Mouse (Mus musculus): ENCODE data around the gene Ankrd16. TPM values are rescaled to one million over a fixed set of nuclear protein-coding genes. Genes with fewer than 3 reads are reported as not detected.

Gene Ankrd16
- polyA plus RNA-seq (2012; rRNA removed), result 168 and 172 TPM in 2 replicates

GRCm38 (mm10) chr2:11777091-11778068 lies at the start of gene Ankrd16, which contains the start of gene Fbh1:
Ankrd16 (plus strand) TSS chr2:11777876.
Fbh1 (minus strand) TSS chr2:11777582.

Other genes starting within 250 kb of the Ankrd16 start
- gene Pfkfb3, start 223.8 kb upstream of the Ankrd16 start, polyA plus RNA-seq (2012; rRNA removed), result 38.6 and 42.3 TPM in 2 replicates
- gene Rbm17, start 173.7 kb upstream of the Ankrd16 start, polyA plus RNA-seq (2012; rRNA removed), result 209 and 233 TPM in 2 replicates
- not detected in 2 replicates for gene Gm17490, start 151.6 kb upstream of the Ankrd16 start, polyA plus RNA-seq (2012; rRNA removed)
- 0.03 TPM in 1 of 2 replicates, not detected in the other for gene Il2ra, start 135.1 kb upstream of the Ankrd16 start, polyA plus RNA-seq (2012; rRNA removed)
- 0.81 and 2.0 TPM in 2 replicates for gene Il15ra, start 72.6 kb upstream of the Ankrd16 start, polyA plus RNA-seq (2012; rRNA removed)
- 106 TPM in 2 replicates for gene Fbh1, start 294 bp upstream of the Ankrd16 start, polyA plus RNA-seq (2012; rRNA removed)